Mouse (Mus musculus): Measurements from ENCODE around the gene Fat1.
A peak's percentile ranks its signal among the peaks of the same experiment; 100 is the strongest.

The Fat1 gene

GRCm38 (mm10) chr8:44962572-44963231 lies 27.5 kb downstream of the Fat1 start:
- DNase-seq: no peak

- DNase-seq: no peak
Observed at GRCm38 (mm10) chr8:44967521-44968039, 32.3 kb downstream of the Fat1 start.

GRCm38 (mm10) chr8:44970093-44970492 lies 34.8 kb downstream of the Fat1 start:
- DNase-seq: no peak

GRCm38 (mm10) chr8:44971346-44971745 lies 36.1 kb downstream of the Fat1 start:
- no peak for DNase-seq

- DNase-seq: no peak
Observed at GRCm38 (mm10) chr8:44971964-44972363, 36.7 kb downstream of the Fat1 start.

- DNase-seq: peak in 1 of 2 experiments; percentile 33
Observed at GRCm38 (mm10) chr8:44975113-44975512, 39.9 kb downstream of the Fat1 start.

- DNase-seq: no peak
Observed at GRCm38 (mm10) chr8:44975654-44976053, 40.4 kb downstream of the Fat1 start.

GRCm38 (mm10) chr8:44978622-44979021 lies 43.4 kb downstream of the Fat1 start:
- no peak for DNase-seq

- DNase-seq: no peak
Observed at GRCm38 (mm10) chr8:44979245-44979644, 44.0 kb downstream of the Fat1 start.

- DNase-seq: peak; percentile 42 to 69
Observed at GRCm38 (mm10) chr8:44980030-44980429, 44.8 kb downstream of the Fat1 start.

- no peak for DNase-seq
Observed at GRCm38 (mm10) chr8:44985326-44986288, 50.4 kb downstream of the Fat1 start.

- DNase-seq: no peak
Observed at GRCm38 (mm10) chr8:44991700-44992487, 56.6 kb downstream of the Fat1 start.

- no peak for DNase-seq
Observed at GRCm38 (mm10) chr8:44992664-44993063, 57.4 kb downstream of the Fat1 start.

- DNase-seq: no peak
Observed at GRCm38 (mm10) chr8:44993376-44993775, 58.1 kb downstream of the Fat1 start.

GRCm38 (mm10) chr8:44996493-44996892 lies 61.2 kb downstream of the Fat1 start:
- DNase-seq: peak; percentile 49 to 59

GRCm38 (mm10) chr8:44997321-44997720 lies 62.1 kb downstream of the Fat1 start:
- no peak for DNase-seq

- no peak for DNase-seq
Observed at GRCm38 (mm10) chr8:44997829-44998228, 62.6 kb downstream of the Fat1 start.

- no peak for DNase-seq
Observed at GRCm38 (mm10) chr8:44998275-44998674, 63.0 kb downstream of the Fat1 start.

- DNase-seq: peak; percentile 77 to 84
Observed at GRCm38 (mm10) chr8:44998681-44999277, 63.5 kb downstream of the Fat1 start.

- DNase-seq: peak; percentile 62 to 71
Observed at GRCm38 (mm10) chr8:45001577-45002197, 66.4 kb downstream of the Fat1 start.

GRCm38 (mm10) chr8:45002686-45003085 lies 67.4 kb downstream of the Fat1 start:
- DNase-seq: peak; percentile 34 to 53

- DNase-seq: no peak
Observed at GRCm38 (mm10) chr8:45004021-45004420, 68.8 kb downstream of the Fat1 start.
